Mouse (Mus musculus) embryonic stem cell, embryonic (primary cell): Measurements from ENCODE around the gene H2-M5.

Experiments
- CTCF ChIA-PET, 4 experiments: fragments of 300-600 bp in 2 of 4; fragments of 350-600 bp in 2 of 4; sonication (Branson Sonifier 250); formaldehyde crosslinking; loops; one replicate each; lab custom pipeline; 2022; ENCODE audit warnings: inconsistent platforms in 2 of 4; lab: Charles Lee
- POLR2A ChIA-PET, 4 experiments: fragments of 300-600 bp in 2 of 4; fragments of 350-600 bp in 2 of 4; sonication (Branson Sonifier 250); formaldehyde crosslinking; loops; one replicate each; lab custom pipeline; 2022; ENCODE audit warnings: antibody characterized with exemption in 4 of 4, inconsistent platforms in 1 of 4; lab: Charles Lee

Gene H2-M5

GRCm38 (mm10) chr17:36973271-36973787, 16.0 kb downstream of the H2-M5 start:
- ChIA-PET CTCF (interaction anchor here in 3 of 4 experiments (0.8 to 1.3 kb wide), 10 partner anchors 8 to 77 kb away, joined by 3 to 6 read pairs (median 4); partner anchors contain the start of genes Gabbr1 (in 2 of the 3), 2410137M14Rik (in 1 of the 3) and H2-M5 (in 1 of the 3)), POLR2A (interaction anchor here (0.6 to 13.6 kb wide), 91 partner anchors 9 to 1135 kb away, joined by 3 to 424 read pairs (median 6); partner anchors contain the start of genes 2410137M14Rik (in 4 of the 4), H2-M5 (in 4 of the 4), Znrd1 (in 4 of the 4) and Znrd1as (in 4 of the 4))

- ChIA-PET POLR2A (interaction anchor here (0.6 to 13.6 kb wide), 89 partner anchors 9 to 1134 kb away, joined by 3 to 424 read pairs (median 6); partner anchors contain the start of genes 2410137M14Rik (in 4 of the 4), H2-M5 (in 4 of the 4), Znrd1 (in 4 of the 4) and Znrd1as (in 4 of the 4)), CTCF (interaction anchor here in 3 of 4 experiments (0.8 to 1.3 kb wide), 10 partner anchors 8 to 77 kb away, joined by 3 to 6 read pairs (median 4); partner anchors contain the start of genes Gabbr1 (in 2 of the 3), 2410137M14Rik (in 1 of the 3) and H2-M5 (in 1 of the 3))
These were observed 16.5 kb downstream of the H2-M5 start for GRCm38 (mm10) chr17:36972791-36973190.

- ChIA-PET POLR2A (interaction anchor here (0.6 to 13.6 kb wide), 41 partner anchors 9 to 1063 kb away, joined by 3 to 424 read pairs (median 5); partner anchors contain the start of genes 2410137M14Rik (in 4 of the 4), H2-M5 (in 2 of the 4), Znrd1 (in 2 of the 4) and Znrd1as (in 2 of the 4)), CTCF (interaction anchor here in 2 of 4 experiments (0.8 to 1.4 kb wide), 4 partner anchors 10 to 79 kb away, joined by 3 to 7 read pairs (median 4); no protein-coding TSS in a partner anchor)
These were observed 18.0 kb downstream of the H2-M5 start for GRCm38 (mm10) chr17:36971172-36971850.

GRCm38 (mm10) chr17:36970316-36970890, 18.9 kb downstream of the H2-M5 start:
- ChIA-PET POLR2A (interaction anchor here (0.6 to 13.6 kb wide), 46 partner anchors 8 to 1211 kb away, joined by 3 to 424 read pairs (median 5); partner anchors contain the start of genes 2410137M14Rik (in 4 of the 4), Znrd1 (in 3 of the 4), Znrd1as (in 3 of the 4) and H2-M5 (in 2 of the 4)), CTCF (interaction anchor here in 2 of 4 experiments (0.8 to 1.4 kb wide), 4 partner anchors 10 to 79 kb away, joined by 3 to 7 read pairs (median 4); no protein-coding TSS in a partner anchor)

GRCm38 (mm10) chr17:36966875-36967274, 22.5 kb downstream of the H2-M5 start:
- POLR2A ChIA-PET, result interaction anchor here in 3 of 4 experiments (0.6 to 13.6 kb wide), 8 partner anchors 8 to 103 kb away, joined by 3 to 424 read pairs (median 3); partner anchors contain the start of genes 2410137M14Rik (in 1 of the 3), H2-M5 (in 1 of the 3) and Zfp57 (in 1 of the 3)
- CTCF ChIA-PET, result interaction anchor here in 1 of 4 experiments (1.3 kb wide), 1 partner anchor 52 kb away, joined by 3 read pairs; no protein-coding TSS in a partner anchor

GRCm38 (mm10) chr17:36961125-36961524, 28.2 kb downstream of the H2-M5 start:
- POLR2A ChIA-PET, result interaction anchor here (0.7 to 6.6 kb wide), 15 partner anchors 9 to 121 kb away, joined by 3 to 50 read pairs (median 6); partner anchors contain the start of genes 2410137M14Rik (in 2 of the 4), Gabbr1 (in 1 of the 4) and Ppp1r11 (in 1 of the 4)
- CTCF ChIA-PET, result interaction anchor here in 1 of 4 experiments (0.6 kb wide), 1 partner anchor 9 kb away, joined by 3 read pairs; no protein-coding TSS in a partner anchor

- ChIA-PET POLR2A (interaction anchor here (0.6 to 6.6 kb wide), 26 partner anchors 11 to 124 kb away, joined by 3 to 48 read pairs (median 6); partner anchors contain the start of genes 2410137M14Rik (in 3 of the 4), Gabbr1 (in 1 of the 4) and Rnf39 (in 1 of the 4)), CTCF (interaction anchor here in 1 of 4 experiments (0.9 kb wide), 1 partner anchor 12 kb away, joined by 3 read pairs; no protein-coding TSS in a partner anchor)
These were observed 30.5 kb downstream of the H2-M5 start for GRCm38 (mm10) chr17:36958884-36959283.

- ChIA-PET CTCF (interaction anchor here in 3 of 4 experiments (0.9 to 1.3 kb wide), 4 partner anchors 11 to 246 kb away, joined by 3 read pairs; no protein-coding TSS in a partner anchor), POLR2A (interaction anchor here (0.6 to 6.0 kb wide), 50 partner anchors 9 to 244 kb away, joined by 3 to 48 read pairs (median 4); partner anchors contain the start of genes 2410137M14Rik (in 3 of the 4), H2-M5 (in 3 of the 4), Rnf39 (in 2 of the 4) and Gabbr1 (in 1 of the 4))
These were observed 31.2 kb downstream of the H2-M5 start, which contains the start of the genes Znrd1 and Znrd1as for GRCm38 (mm10) chr17:36957999-36958743. Gene Znrd1 (minus strand): TSS chr17:36958559. Gene Znrd1as (plus strand): TSS chr17:36958592.

GRCm38 (mm10) chr17:36953062-36953461, 36.3 kb downstream of the H2-M5 start:
- CTCF ChIA-PET, result no interaction called here
- POLR2A ChIA-PET, result interaction anchor here in 3 of 4 experiments (0.5 to 2.5 kb wide), 5 partner anchors 17 to 93 kb away, joined by 3 to 15 read pairs (median 3); partner anchors contain the start of gene Gabbr1 (in 1 of the 3)

- ChIA-PET CTCF (no interaction called here), POLR2A (interaction anchor here (0.6 to 2.5 kb wide), 12 partner anchors 8 to 102 kb away, joined by 3 to 15 read pairs (median 4); no protein-coding TSS in a partner anchor)
These were observed 36.7 kb downstream of the H2-M5 start for GRCm38 (mm10) chr17:36952631-36953030.

- POLR2A ChIA-PET, result interaction anchor here in 3 of 4 experiments (0.6 to 2.5 kb wide), 23 partner anchors 9 to 129 kb away, joined by 3 to 15 read pairs (median 4); partner anchors contain the start of gene 2410137M14Rik (in 1 of the 3)
- CTCF ChIA-PET, result interaction anchor here in 1 of 4 experiments (0.6 kb wide), 1 partner anchor 37 kb away, joined by 4 read pairs; no protein-coding TSS in a partner anchor
These were observed 38.1 kb downstream of the H2-M5 start, which contains the start of gene Ppp1r11 for GRCm38 (mm10) chr17:36950981-36951947. Gene Ppp1r11 (minus strand): TSS chr17:36951741.

GRCm38 (mm10) chr17:36949265-36949664, 40.1 kb downstream of the H2-M5 start:
- POLR2A ChIA-PET, result interaction anchor here in 2 of 4 experiments (0.6 to 1.1 kb wide), 5 partner anchors 9 to 1028 kb away, joined by 3 read pairs; partner anchors contain the start of genes Zfp57 (in 1 of the 2), Znrd1 (in 1 of the 2) and Znrd1as (in 1 of the 2)
- CTCF ChIA-PET, result interaction anchor here in 1 of 4 experiments (1.2 kb wide), 1 partner anchor 34 kb away, joined by 3 read pairs; no protein-coding TSS in a partner anchor

GRCm38 (mm10) chr17:36948286-36948685, 41.1 kb downstream of the H2-M5 start:
- POLR2A ChIA-PET, result interaction anchor here in 2 of 4 experiments (0.9 to 1.8 kb wide), 6 partner anchors 12 to 112 kb away, joined by 3 to 7 read pairs (median 4); no protein-coding TSS in a partner anchor
- CTCF ChIA-PET, result interaction anchor here in 2 of 4 experiments (0.7 to 1.6 kb wide), 2 partner anchors 56 to 59 kb away, joined by 3 to 6 read pairs; no protein-coding TSS in a partner anchor
